Mouse (Mus musculus): ENCODE data around the gene Ciz1.

GRCm38 (mm10) chr2:32339912-32340642 is 12.1 kb upstream of the Ciz1 start:
- no peak for TF ChIP-seq POLR2A (IDR thresholded peaks at IDR 0.05; ENCODE audit: borderline replicate concordance, extremely low read depth, insufficient read depth, insufficient read length, poor library complexity, severe bottlenecking)
- TF ChIP-seq CTCF (IDR thresholded peaks at IDR 0.05; ENCODE audit: borderline replicate concordance, extremely low read depth, insufficient read depth, insufficient read length): no peak

Data from brain, embryonic 14.5 days (tissue).